Mouse (Mus musculus) bone marrow, adult 2 months (tissue): ENCODE results near the gene Tmem87a.

Experiments
- CTCF ChIP-seq: fragments of 200-500 bp; IDR thresholded peaks from 2 replicates; pipeline ENCODE4 v1.5.1; 2011; ENCODE audit warnings: low read length, control low read depth; ENCODE audit not compliant: control insufficient read depth, insufficient read depth
- POLR2A ChIP-seq: fragments of 200-500 bp; IDR thresholded peaks from 2 replicates; pipeline ENCODE4 v1.6.1; 2011; ENCODE audit warnings: low read depth, mild to moderate bottlenecking, control low read depth, low read length, borderline replicate concordance; ENCODE audit not compliant: control insufficient read depth

DNA sequence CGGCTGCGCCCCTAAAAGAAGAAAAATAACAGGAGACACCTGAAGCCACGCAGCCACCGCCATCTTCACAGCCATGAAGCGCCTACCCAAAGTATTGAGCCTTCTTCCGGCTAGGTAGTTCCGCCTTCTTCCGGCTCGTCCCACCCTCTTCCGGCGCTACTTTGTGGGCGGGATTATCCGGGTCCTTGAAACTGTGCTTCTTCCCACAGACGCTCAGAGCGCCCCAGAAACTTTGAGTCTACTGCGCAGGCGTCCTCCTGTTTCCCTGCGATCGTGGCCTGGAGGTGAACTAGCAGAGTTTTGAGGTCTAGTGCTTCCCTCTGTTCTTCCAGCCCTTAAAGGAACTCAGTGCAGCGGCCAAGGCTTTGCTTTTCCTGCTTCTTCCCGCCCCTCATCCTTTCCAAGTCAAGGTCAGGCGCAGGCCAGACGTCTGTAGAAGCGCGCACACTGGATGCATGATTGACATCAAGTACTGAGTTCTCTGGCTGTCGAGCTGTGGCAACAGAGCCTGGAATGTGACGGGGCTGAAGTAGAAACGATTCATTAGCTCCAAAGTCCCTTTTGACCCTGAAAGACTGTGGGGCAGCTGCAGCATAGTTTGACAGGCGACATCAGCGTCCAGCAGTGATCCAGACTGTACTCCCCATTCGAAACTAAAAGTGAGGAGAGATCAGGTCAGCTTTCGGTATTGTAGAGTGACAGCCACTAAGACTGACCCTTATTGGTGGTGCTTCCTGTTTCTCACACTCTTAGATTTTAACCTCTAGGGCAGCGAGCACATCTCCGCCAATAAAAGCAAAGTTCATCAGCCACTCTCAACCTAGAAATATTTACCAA is at the start of gene Tmem87a:
- TF ChIP-seq CTCF (no peak), POLR2A (peak; percentile 46; the same call in 1 of the 2 replicates)
